Mouse (Mus musculus) frontal cortex, postnatal 36 days (tissue): ENCODE measurements around the gene Rph3al.

ENCODE experiments used
- DNase-seq, 2 experiments: peaks; one replicate each; pipeline ENCODE4 v3.0.0; 2022; ENCODE audit warnings: low spot score in 2 of 2

Rph3al gene

GRCm38 (mm10) chr11:75907406-75907805, 30.8 kb downstream of the Rph3al start:
- DNase-seq: no peak

DNA sequence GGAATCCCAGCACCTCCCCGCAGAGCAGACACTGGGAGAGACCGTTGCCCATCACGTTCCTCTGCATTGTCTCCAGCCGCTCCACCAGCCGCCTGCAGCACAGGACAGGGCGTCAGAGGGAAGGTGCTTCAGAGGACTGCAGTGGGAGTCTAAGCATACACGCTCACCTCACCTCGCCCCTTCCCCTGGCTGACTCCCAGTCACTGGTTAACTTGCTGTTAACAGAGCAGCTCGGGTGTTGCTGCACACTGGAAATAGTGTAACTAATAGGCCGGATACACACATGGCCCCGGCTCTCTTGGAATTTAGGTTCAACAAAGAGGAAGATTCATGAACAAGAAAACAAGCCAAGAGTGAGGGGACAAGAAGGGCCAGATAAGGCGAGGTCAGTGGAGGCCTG, 31.7 kb downstream of the Rph3al start:
- DNase-seq: no peak

DNA sequence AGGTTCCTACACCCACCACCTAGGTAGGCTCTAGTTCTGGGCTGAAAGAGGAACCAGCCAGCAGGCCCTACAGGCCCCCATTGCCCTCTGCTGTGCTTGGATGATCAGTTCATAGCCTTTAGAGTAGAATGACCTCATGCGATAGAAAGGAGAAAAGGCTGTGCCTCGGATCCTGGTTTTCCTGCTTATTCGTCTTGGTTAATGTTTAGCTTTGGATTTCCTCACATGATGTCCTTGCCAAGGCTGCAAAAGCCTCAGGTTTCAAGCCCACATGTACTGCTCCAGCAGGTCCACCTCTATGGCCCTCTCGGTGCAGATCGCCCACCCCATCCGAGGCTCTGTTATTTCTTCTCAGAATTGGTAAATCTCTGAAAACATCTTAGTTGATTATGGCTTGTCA, 33.2 kb downstream of the Rph3al start:
- DNase-seq: no peak

DNA sequence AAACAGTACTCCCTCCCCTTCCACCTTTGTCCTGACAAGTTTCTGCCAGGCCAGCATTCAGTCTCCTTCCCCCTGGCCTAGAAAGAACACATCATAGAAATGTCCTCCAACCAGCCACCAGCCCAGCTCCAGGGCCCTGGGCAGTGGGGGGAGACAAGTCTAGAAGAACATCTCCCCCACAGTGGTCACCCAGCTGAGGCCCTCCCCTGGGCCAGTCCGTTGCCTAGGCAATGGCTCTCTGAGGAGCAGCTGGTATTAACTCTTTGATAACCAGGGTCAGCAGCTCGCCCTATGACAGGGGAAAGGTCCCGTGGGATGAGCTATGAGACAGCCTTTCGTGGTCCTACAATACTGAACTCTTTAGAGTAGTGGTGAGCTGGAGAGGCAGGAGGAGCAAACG, 33.7 kb downstream of the Rph3al start:
- DNase-seq: no peak

DNA sequence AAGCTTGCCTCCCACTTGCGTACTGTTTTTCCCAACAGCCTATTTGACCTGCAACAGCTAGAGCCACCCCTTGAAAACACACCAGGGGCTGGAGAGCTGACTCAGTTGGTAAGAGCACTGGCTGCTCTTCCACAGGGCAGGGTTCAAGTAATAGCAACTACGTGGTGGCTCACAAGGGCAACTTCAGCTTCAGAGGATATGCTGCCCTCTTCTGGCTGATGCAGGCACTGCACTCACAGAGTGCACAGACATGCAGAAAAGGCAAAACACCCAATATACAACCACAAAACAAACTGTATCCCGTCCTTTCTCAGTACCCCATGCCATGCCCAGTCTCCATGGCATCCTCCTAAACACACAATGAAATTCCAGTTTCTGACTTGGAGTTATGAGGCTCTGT, 34.7 kb downstream of the Rph3al start:
- no peak for DNase-seq

DNA sequence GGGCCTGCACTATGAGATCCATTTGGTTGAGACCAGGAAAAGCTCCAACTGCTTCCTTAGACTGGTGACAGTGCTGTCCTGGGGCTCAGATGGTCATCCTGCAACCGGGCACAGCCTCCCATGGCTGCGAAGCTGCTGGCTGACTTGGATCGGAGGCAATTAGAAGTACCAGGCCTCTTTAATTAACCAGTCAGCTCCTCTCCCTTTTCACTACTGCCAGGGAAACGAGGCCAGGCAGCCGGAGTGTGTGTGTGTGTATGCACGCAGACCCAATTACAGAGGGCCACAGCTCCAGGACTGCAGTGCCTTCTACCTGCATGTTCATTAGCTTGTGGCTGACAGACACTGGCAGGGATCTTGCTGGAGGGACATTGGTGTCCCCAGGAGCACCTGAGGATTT, 36.9 kb downstream of the Rph3al start:
- no peak for DNase-seq

GRCm38 (mm10) chr11:75899676-75900075, 38.6 kb downstream of the Rph3al start:
- DNase-seq: no peak

DNA sequence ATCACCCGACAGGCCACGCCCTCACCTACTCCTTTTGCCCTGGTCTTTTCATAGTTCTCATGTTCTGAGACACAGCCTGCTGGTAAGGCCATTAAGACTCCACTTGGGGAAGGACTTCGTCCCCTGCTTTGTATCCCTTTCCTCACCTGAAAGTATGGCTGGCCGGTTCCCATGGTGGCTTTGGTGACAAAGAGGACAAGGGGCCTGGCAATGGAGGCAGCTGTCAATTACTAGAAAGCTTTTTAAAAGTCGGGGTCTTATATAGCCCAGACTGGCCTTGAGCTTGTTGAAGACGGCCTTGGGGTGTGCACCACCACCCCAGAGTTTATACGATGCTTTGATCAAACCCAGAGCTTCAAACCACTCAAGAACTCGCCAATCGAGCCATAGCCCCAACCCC, 39.7 kb downstream of the Rph3al start:
- DNase-seq: no peak

GRCm38 (mm10) chr11:75894791-75895420, 43.3 kb downstream of the Rph3al start:
- no peak for DNase-seq

- DNase-seq: no peak
Observed at GRCm38 (mm10) chr11:75893956-75894355, 44.3 kb downstream of the Rph3al start.

DNA sequence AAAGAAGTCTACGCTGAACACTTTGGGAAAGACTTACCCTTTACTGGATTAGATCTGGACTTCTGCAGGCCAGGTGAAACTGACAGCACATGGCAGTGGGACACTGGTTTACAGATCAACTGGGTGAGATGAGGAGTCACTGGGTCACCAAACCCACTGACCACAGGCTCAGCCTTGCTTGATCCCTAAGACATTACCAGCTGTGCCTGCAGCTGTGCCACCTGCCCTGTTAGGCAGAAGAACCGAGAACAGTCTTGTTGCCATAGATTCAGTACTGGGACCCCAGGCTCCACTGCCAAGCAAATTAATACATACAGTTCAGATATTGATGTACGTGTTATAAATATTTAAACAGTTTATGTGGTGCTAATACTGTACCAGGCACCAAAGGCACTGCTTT, 50.9 kb downstream of the Rph3al start:
- no peak for DNase-seq

- no peak for DNase-seq
Observed at GRCm38 (mm10) chr11:75881234-75881633, 57.0 kb downstream of the Rph3al start.

DNA sequence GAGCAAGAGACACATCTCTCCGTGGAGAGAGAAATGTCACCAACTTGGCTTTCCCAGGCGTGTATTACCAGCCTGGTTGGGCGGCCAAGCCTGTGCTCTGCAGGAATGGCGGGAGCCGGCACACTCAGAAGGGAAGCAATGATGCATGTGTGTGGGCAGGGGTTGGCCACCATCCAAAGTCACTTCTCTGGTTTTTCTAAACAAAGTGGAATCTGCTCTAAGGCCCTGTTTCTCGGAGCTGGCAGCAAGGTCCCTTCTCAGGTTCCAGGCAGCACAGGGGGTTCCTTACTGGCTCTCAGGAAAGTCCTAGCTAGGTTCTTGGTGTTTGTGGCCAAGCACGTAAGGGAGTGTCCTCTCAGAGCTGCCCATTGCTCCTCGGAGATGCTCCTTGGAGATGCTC, 58.2 kb downstream of the Rph3al start:
- peak; percentile 51 to 60 for DNase-seq

DNA sequence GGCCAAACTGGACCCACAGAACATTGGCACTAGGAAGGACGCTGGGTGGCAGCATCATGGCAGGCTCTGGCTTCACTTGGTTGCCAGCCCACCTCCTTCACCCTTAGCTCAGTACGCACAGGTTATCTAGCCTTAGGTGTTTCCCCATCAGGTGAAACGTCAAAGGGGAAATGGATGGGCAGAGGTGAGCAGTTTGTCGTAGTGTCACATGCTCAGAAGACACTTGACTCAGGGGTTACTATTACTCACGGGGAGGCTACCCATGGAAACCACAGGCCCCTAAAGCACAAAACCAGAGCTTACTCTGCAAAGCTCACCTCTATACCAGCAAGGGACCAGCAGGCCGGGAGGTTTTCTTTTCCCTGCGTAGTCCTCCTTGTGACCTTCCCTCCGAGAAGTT, 59.8 kb downstream of the Rph3al start:
- no peak for DNase-seq

DNA sequence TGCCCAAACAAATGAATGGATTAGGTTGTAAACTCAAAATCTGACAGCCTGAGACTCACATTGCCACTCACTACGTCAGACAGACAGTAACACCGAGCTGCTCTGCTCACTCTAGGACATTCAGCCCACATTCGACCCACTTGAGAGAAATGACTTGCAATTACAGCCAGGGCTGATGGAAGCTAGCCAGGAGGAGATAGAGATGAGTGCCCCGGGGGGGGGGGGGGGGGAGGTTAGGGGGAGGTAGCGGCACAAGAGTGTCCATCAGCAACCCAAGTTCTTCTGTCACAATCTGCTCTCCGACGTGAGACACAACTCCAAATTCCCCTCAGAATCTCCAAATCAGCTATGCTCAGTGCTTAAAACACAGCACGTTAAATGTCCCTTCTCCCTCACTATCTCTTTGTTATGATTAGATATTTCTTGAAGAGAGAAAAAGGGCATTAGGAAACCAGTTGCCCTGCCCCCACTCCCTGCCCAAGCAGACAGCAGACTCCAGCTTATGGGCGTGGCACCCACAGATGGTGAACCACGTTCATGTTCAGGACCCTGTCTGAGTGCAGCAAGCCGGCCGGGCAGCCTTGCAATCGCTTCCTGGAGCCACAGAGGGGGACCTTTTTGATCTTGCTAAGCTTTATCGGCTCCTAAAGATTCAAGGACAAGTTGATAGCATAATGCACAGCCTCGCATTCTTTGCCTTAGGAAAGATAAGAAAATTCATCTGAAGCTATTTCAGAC, 62.0 kb downstream of the Rph3al start:
- no peak for DNase-seq

GRCm38 (mm10) chr11:75871688-75872087, 66.5 kb downstream of the Rph3al start:
- no peak for DNase-seq

- no peak for DNase-seq
Observed at GRCm38 (mm10) chr11:75870947-75871346, 67.3 kb downstream of the Rph3al start.

DNA sequence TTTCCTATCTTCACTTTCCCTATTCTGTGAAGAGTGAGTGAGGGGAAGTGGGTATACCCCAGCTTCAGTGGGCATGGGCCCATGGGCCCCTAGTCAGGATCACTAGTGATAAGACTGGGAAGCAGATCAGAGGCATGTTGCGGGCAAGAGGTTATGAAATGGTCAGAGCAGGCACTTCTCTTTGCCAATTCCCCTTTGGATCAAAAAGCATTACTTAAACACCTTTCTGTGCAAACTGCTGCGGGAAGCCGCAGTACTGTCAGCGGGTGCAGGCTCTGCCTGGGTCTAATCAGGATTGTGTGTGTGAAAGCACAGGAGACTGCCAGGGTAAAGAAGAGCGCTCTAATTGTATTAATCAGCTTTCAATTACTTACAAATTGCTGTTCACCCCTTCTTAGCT, 67.8 kb downstream of the Rph3al start:
- DNase-seq: no peak

DNA sequence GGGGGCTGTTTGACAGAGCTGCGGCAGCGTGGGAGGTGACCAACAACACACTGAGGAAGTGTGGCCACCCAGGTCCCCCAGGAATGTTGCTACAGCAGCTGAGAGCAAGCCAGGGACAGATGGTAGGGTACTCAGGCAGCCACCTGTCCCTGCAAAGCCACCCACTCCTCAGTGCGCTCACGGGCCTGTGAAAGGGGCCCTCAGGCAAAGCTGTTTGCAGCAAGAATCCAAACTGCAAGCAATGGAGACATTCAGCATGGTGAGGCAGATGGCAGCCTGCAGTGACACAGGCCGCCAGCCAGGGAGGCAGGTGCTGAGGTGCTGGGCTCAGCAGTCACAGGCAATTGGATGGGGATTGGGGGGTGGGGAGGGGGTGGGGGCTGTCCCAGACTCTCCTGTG, 68.3 kb downstream of the Rph3al start:
- peak; percentile 85 to 88 for DNase-seq

- DNase-seq: no peak
Observed at GRCm38 (mm10) chr11:75866861-75867260, 71.4 kb downstream of the Rph3al start.

- DNase-seq: no peak
Observed at GRCm38 (mm10) chr11:75865859-75866258, 72.4 kb downstream of the Rph3al start.

DNA sequence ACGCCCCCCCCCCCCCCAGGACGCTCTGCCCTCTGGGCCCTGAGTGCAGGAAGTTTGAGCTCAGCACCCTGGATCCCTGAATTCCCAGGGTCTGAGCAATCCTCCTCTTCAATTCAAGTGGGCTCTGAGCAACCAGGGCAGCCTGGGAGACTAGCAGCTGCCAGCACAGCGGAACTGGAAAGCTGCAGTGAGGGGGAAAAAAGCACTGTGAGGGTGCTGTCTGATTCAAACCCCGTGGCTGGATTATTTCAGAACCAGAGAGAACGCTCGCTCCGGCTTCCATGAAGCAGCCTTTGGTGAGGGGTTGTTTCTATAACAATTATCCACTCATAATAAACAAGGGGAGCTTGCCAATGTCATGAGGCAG, 73.0 kb downstream of the Rph3al start:
- DNase-seq: peak in 1 of 2 experiments; percentile 33

GRCm38 (mm10) chr11:75864529-75865252, 73.5 kb downstream of the Rph3al start:
- no peak for DNase-seq
